Mouse (Mus musculus) retina, adult 2 months (tissue): ENCODE measurements around the gene Med13l.

Experiments used
- DNase-seq: peaks from one replicate; pipeline ENCODE4 v3.0.0-alpha.2; 2012; ENCODE audit warnings: low read depth, low spot score

Gene Med13l

DNA sequence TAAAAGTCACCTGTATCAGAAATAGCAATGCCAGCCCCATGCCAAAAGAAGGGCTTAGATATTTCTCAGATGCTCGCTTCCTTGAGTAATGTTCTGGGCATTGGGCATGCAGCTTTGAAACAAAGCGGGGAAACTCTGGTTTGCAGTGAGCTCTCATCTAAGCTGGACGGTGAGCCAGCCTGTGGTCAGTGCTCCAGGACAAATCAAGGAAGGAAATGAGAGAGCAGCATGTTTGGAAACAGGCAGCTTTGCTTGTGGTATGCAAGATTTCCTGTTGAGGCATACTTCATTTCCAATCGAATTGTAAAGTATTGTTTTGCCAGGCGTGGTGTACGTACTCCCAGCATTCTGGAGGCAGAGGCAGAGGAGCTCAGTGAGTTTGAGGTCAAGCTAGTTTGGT lies 95.5 kb downstream of the Med13l start:
- DNase-seq: no peak

DNA sequence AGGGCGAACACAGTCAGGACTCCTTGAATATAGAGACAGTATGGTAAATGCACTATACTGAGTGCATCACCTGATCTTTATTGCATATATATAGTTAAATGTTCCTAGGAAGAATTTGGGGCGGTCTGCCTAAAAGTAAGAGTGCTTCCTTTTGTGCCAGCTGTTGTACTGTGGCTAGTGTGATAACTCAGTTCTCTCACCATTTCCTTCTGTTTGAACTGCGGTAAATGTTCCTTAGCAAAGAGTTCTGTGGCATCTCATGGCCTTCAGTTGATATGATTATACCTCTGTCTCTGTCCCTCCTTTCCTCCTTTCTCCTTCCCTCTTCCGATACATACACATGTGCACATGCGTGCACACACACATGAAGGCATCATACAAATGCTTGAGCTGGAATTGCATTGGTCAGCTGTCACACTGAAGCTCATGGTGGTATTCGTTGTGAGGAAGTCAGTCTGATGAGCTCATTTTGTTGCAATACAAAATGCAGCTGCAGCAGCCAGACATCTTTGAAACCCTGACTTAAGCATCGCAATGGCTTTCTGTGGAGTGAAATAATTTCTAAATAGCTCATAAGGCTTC lies 97.9 kb downstream of the Med13l start:
- no peak for DNase-seq

- DNase-seq: no peak
Measured at GRCm38 (mm10) chr5:118659713-118660112, 99.2 kb downstream of the Med13l start.

DNA sequence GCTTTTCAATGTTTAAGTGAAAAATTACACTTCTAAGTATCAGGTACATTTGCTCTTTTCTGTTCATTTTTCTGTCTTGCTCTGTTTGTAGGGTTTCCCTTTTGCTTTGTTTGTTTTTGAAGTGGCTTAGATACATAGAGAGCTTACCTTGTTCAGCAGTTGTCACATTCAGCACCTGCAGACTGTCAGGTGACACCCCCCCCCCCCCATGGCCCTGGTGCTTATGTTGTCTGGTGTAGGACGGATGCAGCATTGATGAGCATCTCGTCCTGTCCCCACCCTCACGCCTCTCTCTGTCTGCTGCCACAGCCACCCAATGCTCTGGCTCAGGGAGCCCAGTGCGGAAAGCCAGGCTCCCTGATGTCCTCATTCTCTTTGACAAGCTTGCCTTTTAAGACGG lies 101.3 kb downstream of the Med13l start:
- DNase-seq: no peak

DNA sequence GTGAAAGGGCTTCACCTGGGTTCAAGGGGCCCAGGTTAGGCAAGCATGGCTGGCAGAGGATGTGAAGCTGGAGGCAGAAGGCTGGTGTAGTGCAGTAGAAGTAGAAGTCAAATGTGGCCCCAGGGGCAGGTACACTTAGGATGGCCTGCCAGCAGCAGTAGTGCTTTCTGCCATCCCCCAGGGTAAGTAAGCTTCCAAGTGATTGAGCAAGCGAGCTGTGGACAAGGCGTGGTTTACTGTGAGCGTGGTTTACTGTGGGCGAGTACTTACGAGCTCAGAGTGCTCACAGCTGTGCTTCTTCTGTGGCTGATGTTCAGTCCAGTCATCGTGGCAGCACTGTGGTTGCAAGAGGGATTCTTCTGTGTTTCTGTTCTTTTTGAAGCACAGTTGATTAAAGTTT lies 103.5 kb downstream of the Med13l start:
- DNase-seq: no peak

GRCm38 (mm10) chr5:118665023-118665422 lies 104.5 kb downstream of the Med13l start:
- no peak for DNase-seq

DNA sequence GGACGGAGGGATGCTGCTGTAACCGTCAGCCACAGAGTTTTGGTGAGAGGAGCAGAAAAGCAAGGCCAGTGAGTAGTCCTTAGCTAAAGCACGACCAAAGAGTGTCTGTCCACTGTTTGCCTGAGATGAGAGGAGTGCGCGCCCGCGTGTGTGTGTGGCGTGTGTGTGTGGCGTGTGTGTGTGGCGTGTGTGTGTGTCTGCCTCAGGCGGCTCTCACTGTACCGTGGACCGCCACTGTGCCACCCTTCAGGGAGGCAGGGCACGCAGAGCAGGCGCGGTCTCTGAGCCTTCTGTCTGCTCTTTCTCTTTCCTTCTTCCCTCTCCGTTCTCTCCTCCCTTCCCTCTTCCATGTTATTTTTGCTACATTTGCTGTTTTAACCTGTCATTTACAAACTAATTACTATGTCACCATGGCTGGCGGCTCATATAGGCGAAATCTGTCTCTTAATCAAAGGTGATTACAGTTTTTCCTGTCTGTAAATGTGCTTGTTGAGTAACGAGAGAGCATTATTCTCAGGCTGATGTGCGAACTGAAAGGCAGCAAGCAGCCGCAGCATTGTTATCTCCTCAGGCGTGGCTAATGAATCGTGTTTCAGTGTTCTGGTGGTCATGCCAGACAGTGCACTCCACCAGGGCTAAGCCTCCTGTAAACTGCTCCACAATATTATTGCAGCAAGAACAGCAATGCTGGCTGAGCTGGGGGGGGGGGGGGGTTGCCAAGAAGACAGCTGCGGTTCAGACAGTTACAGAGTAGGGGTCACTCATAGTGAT lies 106.1 kb downstream of the Med13l start:
- DNase-seq: no peak

DNA sequence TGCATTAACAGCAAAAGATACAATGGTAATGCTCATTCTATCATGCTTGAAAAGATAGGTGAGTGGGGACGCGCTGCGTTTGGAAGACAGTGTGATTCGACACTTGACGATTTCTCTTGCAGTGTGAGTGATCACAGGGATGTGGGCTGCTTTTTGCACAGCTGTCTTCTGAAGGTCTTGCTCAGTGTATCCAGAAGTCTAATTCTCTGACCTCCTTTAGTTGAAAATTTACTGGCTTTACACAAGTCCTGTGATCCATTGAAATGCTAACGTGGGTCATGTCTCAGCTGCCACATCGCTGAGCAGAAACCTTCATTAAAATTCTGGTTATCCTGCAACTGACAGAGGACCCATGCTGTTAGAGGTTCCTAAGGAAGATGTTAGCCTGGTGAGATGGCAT lies 107.4 kb downstream of the Med13l start:
- no peak for DNase-seq

DNA sequence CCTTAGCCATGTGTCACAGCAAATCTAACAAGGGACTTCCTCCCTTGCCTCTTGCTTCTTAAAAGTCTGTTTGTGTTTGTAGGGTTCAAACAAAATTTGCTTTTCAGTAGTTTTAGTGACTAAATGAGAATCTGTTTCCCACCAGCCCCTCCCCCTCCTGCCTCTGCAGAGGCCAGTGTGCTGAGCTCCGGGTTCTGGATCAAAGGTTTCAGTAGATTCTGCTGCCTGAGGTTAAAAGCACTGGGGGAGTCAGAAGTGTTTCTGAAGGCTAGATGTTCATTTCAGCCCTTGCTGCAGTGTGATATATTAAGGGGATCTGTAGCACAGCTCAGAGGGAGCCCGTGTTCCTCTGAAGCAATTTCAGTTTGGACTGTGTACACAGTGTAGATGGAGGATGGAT lies 108.5 kb downstream of the Med13l start:
- DNase-seq: no peak

GRCm38 (mm10) chr5:118672111-118672510 lies 111.6 kb downstream of the Med13l start:
- no peak for DNase-seq

GRCm38 (mm10) chr5:118673859-118674258 lies 113.4 kb downstream of the Med13l start:
- no peak for DNase-seq

DNA sequence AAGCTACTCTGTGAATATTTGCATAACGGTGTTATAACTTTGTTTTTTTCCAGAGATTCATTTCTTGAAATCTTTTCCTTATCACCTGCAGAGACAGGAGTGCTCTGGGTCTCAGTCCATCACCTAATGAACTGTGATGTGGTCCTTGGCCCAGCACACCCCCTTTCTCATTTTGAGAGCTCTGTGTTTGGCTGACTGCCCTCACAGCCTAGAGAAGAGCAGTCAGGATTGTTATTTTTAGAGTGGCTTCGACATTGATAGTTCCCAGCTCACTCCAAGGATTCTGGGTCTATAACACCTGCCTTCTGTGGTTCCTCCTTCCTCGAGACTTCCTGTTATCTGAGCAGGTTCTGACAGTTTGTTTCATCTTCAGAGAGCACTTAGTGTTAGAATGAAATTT lies 113.8 kb downstream of the Med13l start:
- DNase-seq: no peak

GRCm38 (mm10) chr5:118675697-118676096 lies 115.2 kb downstream of the Med13l start:
- no peak for DNase-seq

DNA sequence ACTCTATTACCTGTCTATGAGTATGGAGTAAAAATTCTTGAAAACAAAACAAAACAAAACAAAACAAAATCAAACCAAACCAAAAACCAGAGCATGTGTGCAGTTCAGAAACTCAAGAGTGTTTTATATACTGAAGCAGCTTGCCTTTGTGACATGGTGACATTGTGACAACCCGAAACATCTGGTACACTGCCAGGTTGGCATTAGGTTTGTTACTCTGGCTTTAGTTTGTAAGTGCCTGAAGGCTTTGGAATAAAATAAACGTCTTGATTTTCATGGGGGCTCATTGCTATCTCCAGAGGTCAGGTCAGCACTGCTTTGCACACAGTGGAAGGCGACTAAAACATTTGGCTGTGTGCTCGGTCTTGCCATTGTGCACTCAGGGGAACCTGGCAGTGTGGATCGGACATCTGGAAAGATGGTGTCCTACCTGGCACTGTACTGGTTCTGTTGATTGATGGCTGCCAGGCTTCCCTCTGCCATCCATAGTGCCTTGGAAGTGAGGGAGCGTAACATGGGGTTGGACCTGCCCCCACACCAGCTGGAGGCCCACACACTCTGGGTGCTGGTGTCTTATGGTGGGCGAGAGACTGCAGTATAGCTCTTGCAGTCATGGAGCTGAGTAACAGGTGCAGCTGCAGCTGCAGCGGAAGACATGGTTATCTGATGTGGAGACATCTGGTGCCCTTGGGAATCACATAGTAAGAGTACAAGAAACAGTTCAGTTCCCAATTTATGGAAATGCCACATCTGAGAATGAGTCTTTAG lies 115.9 kb downstream of the Med13l start:
- no peak for DNase-seq

DNA sequence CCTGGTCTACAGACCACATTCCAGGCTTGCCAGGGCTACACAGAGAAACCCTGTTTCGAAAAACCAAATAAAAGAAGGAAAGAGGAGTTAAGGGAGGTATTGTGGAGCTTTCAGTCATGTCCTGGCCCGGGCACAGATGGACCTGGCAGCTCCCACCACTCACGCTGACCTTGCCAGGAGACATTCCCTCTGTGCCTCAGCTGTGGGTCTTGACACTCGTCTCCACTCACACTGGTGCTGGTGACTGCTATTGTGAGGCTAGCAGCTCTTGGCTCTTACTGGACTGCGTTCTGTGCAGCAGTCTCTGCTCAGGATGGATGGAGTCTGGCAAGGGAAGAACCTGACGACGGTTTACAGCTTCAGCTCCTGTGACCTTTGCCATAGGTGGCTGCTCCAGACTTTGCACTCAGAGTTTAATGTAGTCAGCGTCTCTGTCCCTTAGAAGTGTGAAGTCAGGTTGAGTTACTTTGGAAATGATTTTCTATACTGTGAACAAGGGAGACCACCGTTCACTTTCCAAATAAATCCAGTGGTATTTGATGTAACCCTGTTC lies 118.9 kb downstream of the Med13l start:
- DNase-seq: no peak

DNA sequence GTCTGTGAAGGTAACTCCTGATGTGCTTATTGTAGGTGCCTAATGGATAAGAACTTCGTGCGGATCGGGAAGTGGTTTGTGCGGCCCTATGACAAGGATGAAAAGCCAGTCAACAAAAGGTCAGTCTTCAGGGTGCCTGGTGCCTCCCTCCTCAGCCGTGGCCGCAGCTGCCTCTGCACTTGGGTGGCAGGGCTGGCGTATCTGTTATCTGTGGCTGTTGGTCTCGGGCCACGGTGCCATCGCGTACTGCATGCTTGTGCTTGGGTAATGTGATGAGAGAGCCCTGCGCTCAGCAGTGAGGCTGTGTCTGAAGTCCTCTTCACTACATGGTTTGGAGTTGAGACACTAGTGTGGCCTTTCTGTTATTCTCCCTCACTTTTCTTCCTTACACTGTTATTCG lies 120.4 kb downstream of the Med13l start:
- no peak for DNase-seq

GRCm38 (mm10) chr5:118682007-118682406 lies 121.5 kb downstream of the Med13l start:
- DNase-seq: no peak

GRCm38 (mm10) chr5:118685145-118685544 lies 124.7 kb downstream of the Med13l start:
- DNase-seq: no peak

DNA sequence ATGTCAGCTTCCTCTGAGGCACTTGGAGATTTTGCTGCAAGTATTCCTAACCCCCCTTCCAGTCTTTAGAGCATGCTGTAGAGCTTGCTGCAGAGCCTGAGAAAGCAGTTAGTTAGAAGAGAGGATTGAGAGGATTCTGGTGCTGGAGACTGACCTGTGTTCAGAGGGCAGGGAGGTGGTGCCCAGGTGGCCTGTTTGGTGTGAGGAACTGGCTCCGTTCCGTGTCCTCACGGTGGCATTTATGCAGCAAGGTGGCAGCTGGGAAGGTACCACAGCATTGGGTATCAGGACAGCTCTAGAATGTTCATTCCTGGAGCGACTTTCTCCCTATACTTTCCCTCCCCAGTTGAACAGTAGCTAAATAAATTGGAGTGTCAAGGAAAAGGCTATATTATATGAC lies 125.5 kb downstream of the Med13l start:
- DNase-seq: no peak

- DNase-seq: no peak
Measured at GRCm38 (mm10) chr5:118688886-118689835, 128.7 kb downstream of the Med13l start.

- DNase-seq: no peak
Measured at GRCm38 (mm10) chr5:118691025-118691709, 130.7 kb downstream of the Med13l start.
